Mouse (Mus musculus) gastrocnemius, adult 8-10 months (tissue): ENCODE measurements around the gene Gm3182. TPM values are rescaled to one million over a fixed set of nuclear protein-coding genes. Genes with fewer than 3 reads are reported as not detected.
"Not testable (repeated sequence)": the region's sequence is repeated elsewhere in the genome, so short reads cannot be mapped to it uniquely, and the experiment has no call there.

Source experiments
- DNase-seq, 2 experiments: peaks; one replicate each; pipeline ENCODE4 v3.0.0; 2022; ENCODE audit warnings: low spot score in 2 of 2
- total RNA-seq, 4 experiments: library from RNA; stranded (reverse); gene quantifications; 2 replicates each; pipeline ENCODE4 v1.2.4; 2022

The Gm3182 gene
- total RNA-seq = not detected

DNA sequence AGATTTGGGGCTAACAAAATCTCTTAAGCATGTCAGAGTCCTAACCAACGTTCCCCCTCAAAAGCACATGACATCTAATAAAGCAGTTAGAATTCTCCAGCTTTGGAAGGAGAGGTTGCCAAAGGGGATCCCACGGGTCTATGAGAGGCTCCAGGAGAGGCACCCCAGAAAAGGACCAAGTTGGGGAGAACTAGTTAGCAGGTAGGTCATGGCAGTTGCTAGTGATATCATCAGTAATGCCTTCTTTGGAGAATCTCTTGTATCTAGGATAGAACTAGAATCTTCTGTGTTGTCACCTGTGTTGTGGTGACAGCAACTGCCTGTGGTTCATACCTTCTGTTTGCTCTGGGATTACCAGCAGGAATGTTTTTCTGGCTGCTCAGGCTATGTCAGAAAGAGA lies at the start of gene Gm3182:
Gm3182 (plus strand) TSS at position 301 of the 400 bp plus-strand sequence.
- not testable (repeated sequence) for DNase-seq

GRCm38 (mm10) chr14:4499425-4499824 lies 17.9 kb downstream of the Gm3182 start:
- DNase-seq = not testable (repeated sequence)

Other genes with a start within 250 kb of the Gm3182 start
- gene Gm3138, start 232.1 kb upstream of the Gm3182 start, total RNA-seq = not detected
- not detected for gene Gm3149, start 164.5 kb upstream of the Gm3182 start, total RNA-seq
- gene 2610042L04Rik, start 147.0 kb upstream of the Gm3182 start, total RNA-seq = not detected
- not detected for gene Gm3159, start 84.2 kb upstream of the Gm3182 start, total RNA-seq
- under 1 TPM in 2 of 4 experiments, not detected in 2; 0.17 to 0.32 TPM for gene Gm3164, start 66.3 kb upstream of the Gm3182 start, total RNA-seq
- not detected for gene Gm3173, start 50.8 kb upstream of the Gm3182 start, total RNA-seq
- gene Gm3047, start 73.7 kb downstream of the Gm3182 start, total RNA-seq = not detected
- under 1 TPM in 1 of 4 experiments, not detected in 3; 0.31 TPM for gene Gm8159, start 150.6 kb downstream of the Gm3182 start, total RNA-seq
- not detected for gene Gm3239, start 182.4 kb downstream of the Gm3182 start, total RNA-seq
- not detected for gene Gm7876, start 227.5 kb downstream of the Gm3182 start, total RNA-seq
- under 1 TPM in 1 of 4 experiments, not detected in 3; 0.12 TPM for gene Gm3252, start 245.0 kb downstream of the Gm3182 start, total RNA-seq